Mouse (Mus musculus) brain, embryonic 14.5 days (tissue): ENCODE measurements around the gene Olfr825.

Experiments
- CTCF ChIP-seq: fragments of 200-500 bp; IDR thresholded peaks from 2 replicates; pipeline ENCODE4 v1.5.1; 2012; ENCODE audit warnings: inconsistent platforms, mild to moderate bottlenecking, moderate library complexity, borderline replicate concordance; ENCODE audit not compliant: insufficient read depth, insufficient read length; ENCODE audit errors: extremely low read depth
- POLR2A ChIP-seq: fragments of 200-500 bp; IDR thresholded peaks from 2 replicates; pipeline ENCODE4 v1.6.1; 2012; ENCODE audit warnings: mild to moderate bottlenecking, inconsistent platforms, borderline replicate concordance; ENCODE audit not compliant: poor library complexity, insufficient read depth, insufficient read length, severe bottlenecking; ENCODE audit errors: extremely low read depth

GRCm38 (mm10) chr10:130165196-130165595, 1.4 kb downstream of the Olfr825 start:
- no peak for TF ChIP-seq POLR2A
- TF ChIP-seq CTCF, result no peak
